Mouse (Mus musculus) frontal cortex, adult 2 months (tissue): ENCODE results near the gene Nek9. TPM values are rescaled to one million over a fixed set of nuclear protein-coding genes. Genes with fewer than 3 reads are reported as not detected.

ENCODE experiments used
- DNase-seq, 2 experiments: peaks; one replicate each; pipeline ENCODE4 v3.0.0; 2022; ENCODE audit warnings: low spot score in 1 of 2; ENCODE audit errors: extremely low spot score in 1 of 2
- polyA plus RNA-seq: library from polyadenylated mRNA; depleted of rRNA; stranded (reverse); fragments of >200 nt; gene quantifications from 2 replicates; pipeline ENCODE4 v1.2.3, GENCODE M21; 2012; rRNA removed

The Nek9 gene
- polyA plus RNA-seq, 1 experiment = 38.0 TPM

DNA sequence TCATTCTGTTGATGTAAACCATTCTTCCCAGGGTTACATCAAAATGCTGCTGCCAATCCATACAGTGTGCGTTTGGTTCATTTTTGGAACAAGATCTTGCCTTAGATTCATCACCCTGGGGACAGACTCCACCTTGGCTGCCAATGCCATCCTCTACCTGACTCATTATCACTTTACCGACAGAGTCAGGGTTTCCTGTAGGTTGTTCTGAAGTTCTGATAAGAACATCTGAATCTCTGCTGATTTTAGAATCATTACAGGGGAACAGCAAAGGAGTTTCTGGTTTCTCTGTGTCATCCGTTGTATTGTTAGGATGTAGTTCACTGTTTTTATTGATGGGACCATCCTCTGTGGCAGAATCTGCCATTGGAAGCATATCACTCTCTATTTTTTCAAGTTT is 72.9 kb downstream of the Nek9 start:
- DNase-seq = no peak

GRCm38 (mm10) chr12:85264940-85265339 is 74.2 kb downstream of the Nek9 start:
- no peak for DNase-seq

DNA sequence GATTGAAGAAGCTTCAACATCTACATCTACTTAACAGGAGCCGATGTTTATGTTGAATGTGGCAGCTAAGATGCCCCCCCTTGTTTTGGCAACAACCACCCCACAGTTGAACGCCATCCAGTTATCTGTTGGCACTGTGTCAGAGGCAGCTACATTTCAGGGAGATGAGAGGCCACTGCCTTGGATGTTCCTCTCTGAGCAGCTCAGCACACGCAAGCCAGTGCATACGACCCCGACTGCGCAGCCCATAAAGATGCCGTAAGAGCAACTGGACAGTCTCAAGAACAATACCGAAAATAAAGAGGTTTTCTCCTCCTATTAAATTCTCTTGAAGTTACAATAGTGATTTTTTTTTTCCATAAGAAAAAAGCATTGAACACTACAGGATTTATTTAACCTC is 74.6 kb downstream of the Nek9 start:
- no peak for DNase-seq

DNA sequence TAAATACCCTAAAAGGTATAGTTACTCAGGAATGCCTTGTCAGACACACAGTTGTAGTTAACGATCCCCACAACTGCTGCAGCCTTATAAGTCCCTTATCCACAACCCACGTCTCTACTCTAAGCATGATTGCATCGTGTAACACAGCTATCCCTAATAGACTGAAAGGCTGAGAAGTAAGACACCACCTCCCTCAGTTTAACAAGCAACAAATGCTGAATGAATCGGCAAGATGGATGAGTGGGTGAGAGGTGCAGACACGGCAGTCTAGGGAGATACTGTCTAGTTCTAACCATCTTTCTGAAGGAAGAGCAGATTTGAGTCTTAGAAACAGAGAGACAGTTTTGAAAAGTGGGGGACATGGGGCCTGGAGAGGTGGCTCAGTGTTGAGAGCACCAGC is 76.0 kb downstream of the Nek9 start:
- DNase-seq = peak; percentile 31 to 45

- DNase-seq = no peak
Observed at GRCm38 (mm10) chr12:85262489-85262888, 76.7 kb downstream of the Nek9 start.

GRCm38 (mm10) chr12:85257008-85257639 is 82.0 kb downstream of the Nek9 start:
- DNase-seq = no peak

GRCm38 (mm10) chr12:85256074-85256751 is 82.9 kb downstream of the Nek9 start:
- DNase-seq = no peak

GRCm38 (mm10) chr12:85252083-85252482 is 87.1 kb downstream of the Nek9 start:
- DNase-seq = no peak

Other genes starting within 250 kb of the Nek9 start
- gene Prox2, start 228.6 kb downstream of the Nek9 start, polyA plus RNA-seq = 1.3 TPM in 2 replicates
- gene Dlst, start 228.5 kb downstream of the Nek9 start, polyA plus RNA-seq = 155 and 158 TPM in 2 replicates
- gene Rps6kl1, start 188.1 kb downstream of the Nek9 start, polyA plus RNA-seq = 35.6 and 40.1 TPM in 2 replicates
- gene Pgf, start 161.6 kb downstream of the Nek9 start, polyA plus RNA-seq = 3.6 and 4.0 TPM in 2 replicates
- gene Eif2b2, start 119.9 kb downstream of the Nek9 start, polyA plus RNA-seq = 87.8 and 91.3 TPM in 2 replicates
- gene Mlh3, start 68.8 kb downstream of the Nek9 start, polyA plus RNA-seq = 13.5 and 14.5 TPM in 2 replicates
- gene Acyp1, start 50.9 kb downstream of the Nek9 start, polyA plus RNA-seq = 35.6 and 44.0 TPM in 2 replicates
- 0.92 and 0.94 TPM in 2 replicates for gene Zc2hc1c, start 50.8 kb downstream of the Nek9 start, polyA plus RNA-seq
- 128 and 136 TPM in 2 replicates for gene Tmed10, start 35.5 kb upstream of the Nek9 start, polyA plus RNA-seq
- gene Fos, start 134.5 kb upstream of the Nek9 start, polyA plus RNA-seq = 38.0 and 106 TPM in 2 replicates